Mouse (Mus musculus): ENCODE measurements at regions not wholly inside any gene's neighbourhood (a gene's known extent, or its start where the extent isn't known, plus 50 kb on each side); places are given as distances from the start of the nearest gene placed in this dataset.

- Histone ChIP-seq H3K9ac (ENCODE audit: low read length) (no peak overlapping the region), H3K36me3 (ENCODE audit: control insufficient read depth, insufficient read depth, low read length) (no peaks in the 10 kb centered on the region), H3K4me3 (ENCODE audit: low read depth, low read length) (no peak overlapping the region), H3K27ac (ENCODE audit: low read depth, low read length) (no peak overlapping the region), H3K4me1 (replicated peaks; ENCODE audit: control insufficient read depth, insufficient read depth, low read length) (no peaks in the 10 kb centered on the region), H3K4me2 (ENCODE audit: low read depth, low read length, severe bottlenecking) (no peak overlapping the region), H3K27me3 (ENCODE audit: control insufficient read depth, insufficient read depth, low read length) (no peaks in the 10 kb centered on the region), H3K9me3 (ENCODE audit: control insufficient read depth, low read length) (no peaks in the 10 kb centered on the region)
- DNase-seq (ENCODE audit: low spot score): no peak
- peak; percentile 74 for ATAC-seq (replicated peaks; ENCODE audit: low FRiP score)
These were observed 580.2 kb downstream of the Cenpc1 start for GRCm38 (mm10) chr5:85485157-85485556.

- H3K36me3 ChIP-seq (ENCODE audit: control insufficient read depth, insufficient read depth, low read length): no peaks in the 10 kb centered on the region
- no peak overlapping the region for H3K4me3 ChIP-seq (ENCODE audit: low read depth, low read length)
- H3K4me1 ChIP-seq (replicated peaks; ENCODE audit: control insufficient read depth, insufficient read depth, low read length): no peaks in the 10 kb centered on the region
- no peak overlapping the region for H3K9ac ChIP-seq (ENCODE audit: low read length)
- no peaks in the 10 kb centered on the region for H3K27me3 ChIP-seq (ENCODE audit: control insufficient read depth, insufficient read depth, low read length)
- ATAC-seq (replicated peaks; ENCODE audit: low FRiP score) (no peak), DNase-seq (ENCODE audit: low spot score) (no peak)
- no peaks in the 10 kb centered on the region for H3K9me3 ChIP-seq (ENCODE audit: control insufficient read depth, low read length)
- no peak overlapping the region for H3K4me2 ChIP-seq (ENCODE audit: low read depth, low read length, severe bottlenecking)
- H3K27ac ChIP-seq (ENCODE audit: low read depth, low read length): no peak overlapping the region
These were observed 597.6 kb downstream of the Cenpc1 start for GRCm38 (mm10) chr5:85467811-85468210.

- no peaks in the 10 kb centered on the region for H3K27me3 ChIP-seq (ENCODE audit: control insufficient read depth, insufficient read depth, low read length)
- DNase-seq (ENCODE audit: low spot score) (no peak), ATAC-seq (replicated peaks; ENCODE audit: low FRiP score) (0 out of 2 replicates have a peak, but pooled peaks have one; percentile 58)
- no peaks in the 10 kb centered on the region for H3K9me3 ChIP-seq (ENCODE audit: control insufficient read depth, low read length)
- 91% methylated on average over 3 of the region's 3 CpGs for WGBS
- no peak overlapping the region for H3K4me3 ChIP-seq (ENCODE audit: low read depth, low read length)
- no peaks in the 10 kb centered on the region for H3K4me1 ChIP-seq (replicated peaks; ENCODE audit: control insufficient read depth, insufficient read depth, low read length)
- no peak overlapping the region for H3K9ac ChIP-seq (ENCODE audit: low read length)
- H3K4me2 ChIP-seq (ENCODE audit: low read depth, low read length, severe bottlenecking): no peak overlapping the region
- H3K36me3 ChIP-seq (ENCODE audit: control insufficient read depth, insufficient read depth, low read length): no peaks in the 10 kb centered on the region
- no peak overlapping the region for H3K27ac ChIP-seq (ENCODE audit: low read depth, low read length)
These were observed 598.2 kb downstream of the Cenpc1 start for GRCm38 (mm10) chr5:85467151-85467550.

Data from forebrain, embryonic 11.5 days (tissue).